Mouse (Mus musculus) megakaryocyte-erythroid progenitor cell, adult 5-6 weeks (primary cell): ENCODE data around the gene Spock2. TPM values are rescaled to one million over a fixed set of nuclear protein-coding genes. Genes with fewer than 3 reads are reported as not detected.

Experiments
- ATAC-seq: replicated peaks from 2 replicates; pipeline ENCODE4 v1.8.0; 2016; ENCODE audit warnings: mild to moderate bottlenecking, inconsistent platforms; ENCODE audit not compliant: severe bottlenecking, poor library complexity, low FRiP score, low TSS enrichment
- total RNA-seq, 2 experiments: library from RNA; stranded (forward) in 1 of 2; stranded (reverse) in 1 of 2; fragments of 200-1000, 215-1000 nt in 1 of 2; fragments of >200 nt in 1 of 2; fragmentation: Nextera tagmentation in 1 of 2; gene quantifications; 2 replicates each; pipeline ENCODE4 v1.2.3; 2014 to 2017

Spock2 gene
- total RNA-seq (2014; fragmentation: Nextera tagmentation) = 0.11 and 0.57 TPM in 2 replicates
- 0.15 and 0.33 TPM in 2 replicates for total RNA-seq (2017)

GRCm38 (mm10) chr10:60106146-60106530 is at the start of gene Spock2:
TSS of gene Spock2 (plus strand) at chr10:60106219.
- ATAC-seq = no peak

GRCm38 (mm10) chr10:60062173-60062572 is 43.8 kb upstream of the Spock2 start:
- ATAC-seq = no peak

GRCm38 (mm10) chr10:60062931-60063330 is 43.1 kb upstream of the Spock2 start:
- ATAC-seq = no peak

- peak; percentile 57; the same call in 1 of the 2 replicates for ATAC-seq
These were observed 39.5 kb upstream of the Spock2 start for GRCm38 (mm10) chr10:60066524-60066923.

GRCm38 (mm10) chr10:60075159-60075558 is 30.9 kb upstream of the Spock2 start:
- ATAC-seq = no peak

- no peak for ATAC-seq
These were observed 28.8 kb upstream of the Spock2 start for GRCm38 (mm10) chr10:60077226-60077625.

GRCm38 (mm10) chr10:60077736-60078560 is 28.1 kb upstream of the Spock2 start:
- peak; percentile 73 for ATAC-seq

GRCm38 (mm10) chr10:60078561-60078917 is 27.5 kb upstream of the Spock2 start:
- peak; percentile 66 for ATAC-seq

- peak; percentile 50 for ATAC-seq
These were observed 25.8 kb upstream of the Spock2 start for GRCm38 (mm10) chr10:60080171-60080570.

- ATAC-seq = no peak
These were observed 25.4 kb upstream of the Spock2 start for GRCm38 (mm10) chr10:60080601-60080981.

- ATAC-seq = no peak
These were observed 24.8 kb upstream of the Spock2 start for GRCm38 (mm10) chr10:60080982-60081825.

- no peak for ATAC-seq
These were observed 24.1 kb upstream of the Spock2 start for GRCm38 (mm10) chr10:60081905-60082304.

- ATAC-seq = no peak
These were observed 22.0 kb upstream of the Spock2 start for GRCm38 (mm10) chr10:60084065-60084464.

GRCm38 (mm10) chr10:60092311-60092710 is 13.7 kb upstream of the Spock2 start:
- ATAC-seq = no peak

- no peak for ATAC-seq
These were observed 12.3 kb upstream of the Spock2 start for GRCm38 (mm10) chr10:60093751-60094150.

GRCm38 (mm10) chr10:60095558-60095957 is 10.5 kb upstream of the Spock2 start:
- ATAC-seq = no peak

GRCm38 (mm10) chr10:60096302-60096701 is 9.7 kb upstream of the Spock2 start:
- ATAC-seq = no peak

GRCm38 (mm10) chr10:60097146-60097545 is 8.9 kb upstream of the Spock2 start:
- no peak for ATAC-seq

GRCm38 (mm10) chr10:60097774-60098173 is 8.2 kb upstream of the Spock2 start:
- ATAC-seq = no peak

GRCm38 (mm10) chr10:60105391-60106145 is 451 bp upstream of the Spock2 start:
- 0 out of 2 replicates have a peak, but pooled peaks have one; percentile 15 for ATAC-seq
